Mouse (Mus musculus) liver, adult 2 months (tissue): ENCODE data around the gene Elmod3. TPM values are rescaled to one million over a fixed set of nuclear protein-coding genes. Genes with fewer than 3 reads are reported as not detected.

Experiments used
- DNase-seq: peaks from one replicate; pipeline ENCODE4 v3.0.0-alpha.2; 2011; ENCODE audit warnings: low read depth, low spot score; ENCODE audit errors: extremely low read depth
- H3K27ac ChIP-seq: fragments of 200-500 bp; replicated peaks from 2 replicates; pipeline ENCODE4 v1.5.1; 2012; ENCODE audit warnings: low read depth, mild to moderate bottlenecking, control low read depth, inconsistent platforms, low read length; ENCODE audit not compliant: insufficient read depth
- H3K27me3 ChIP-seq: fragments of 200-500 bp; 2 replicates; pipeline ENCODE4 v1.6.1; 2012; ENCODE audit warnings: mild to moderate bottlenecking, moderate library complexity, low read length, inconsistent platforms; ENCODE audit not compliant: control insufficient read depth, insufficient read depth
- H3K36me3 ChIP-seq: fragments of 200-500 bp; 2 replicates; pipeline ENCODE4 v1.6.1; 2012; ENCODE audit warnings: low read length, inconsistent platforms; ENCODE audit not compliant: control insufficient read depth, insufficient read depth
- H3K4me1 ChIP-seq: fragments of 200-500 bp; 2 replicates; pipeline ENCODE4 v1.6.1; 2011; ENCODE audit warnings: low read length; ENCODE audit not compliant: control insufficient read depth, insufficient read depth
- H3K4me3 ChIP-seq: fragments of 200-500 bp; 2 replicates; pipeline ENCODE4 v1.5.1; 2011; ENCODE audit warnings: low read depth, mild to moderate bottlenecking, control low read depth, low read length, moderate library complexity; ENCODE audit not compliant: insufficient read depth
- H3K79me2 ChIP-seq: fragments of 200-500 bp; 2 replicates; pipeline ENCODE4 v1.6.1; 2012; ENCODE audit warnings: inconsistent platforms, mild to moderate bottlenecking, low read length, moderate library complexity; ENCODE audit not compliant: control insufficient read depth, insufficient read depth
- H3K9ac ChIP-seq: fragments of 200-500 bp; 2 replicates; pipeline ENCODE4 v1.6.1; 2012; ENCODE audit warnings: low read depth, mild to moderate bottlenecking, control low read depth, inconsistent platforms, low read length
- CTCF ChIP-seq: fragments of 200-500 bp; IDR thresholded peaks from 2 replicates; pipeline ENCODE4 v1.5.1; 2011; ENCODE audit warnings: low read depth, low read length, control low read depth
- POLR2A ChIP-seq: fragments of 200-500 bp; IDR thresholded peaks from 2 replicates; pipeline ENCODE4 v1.6.1; 2011; ENCODE audit warnings: low read length, control low read depth; ENCODE audit not compliant: insufficient read depth; ENCODE audit errors: extremely low read depth
- WGBS: fragments of 180-500 bp; shearing (Covaris S2); methylation state at CpG from one replicate; pipeline ENCODE4 v1.1.7; 2018; 5-methylcytosine and 5-hydroxymethylcytosine counted together
- polyA plus RNA-seq: library from polyadenylated mRNA; depleted of rRNA; stranded (reverse); fragments of >200 nt; gene quantifications from 2 replicates; pipeline ENCODE4 v1.2.3, GENCODE M21; 2012
- total RNA-seq: library from RNA; depleted of rRNA; stranded (reverse); fragments of >200 nt; gene quantifications from 2 replicates; pipeline ENCODE4 v1.2.3, GENCODE M21; 2014

Gene Elmod3
- total and polyA plus RNA-seq, 2 experiments = 7.6 to 14.7 TPM

- under 1% methylated on average over 41 of the region's 41 CpGs for WGBS
- H3K79me2 ChIP-seq = peaks cover 16% of the 10 kb centered on the region; the same call in 1 of the 2 replicates
- peak within 1 kb of the TSS; percentile 79 for H3K4me3 ChIP-seq
- H3K27ac ChIP-seq = peak within 1 kb of the TSS; percentile 82
- peak within 1 kb of the TSS; percentile 84 for H3K9ac ChIP-seq
- H3K36me3 ChIP-seq = peaks cover 24% of the 10 kb centered on the region
- DNase-seq = peak; percentile 83
- peaks cover 33% of the 10 kb centered on the region for H3K4me1 ChIP-seq
- TF ChIP-seq POLR2A (peak; percentile 97), CTCF (no peak)
- H3K27me3 ChIP-seq = no peaks in the 10 kb centered on the region
These were observed 18.6 kb upstream of the Elmod3 start, which contains the start of gene Tgoln1 for GRCm38 (mm10) chr6:72616643-72617288. Gene Tgoln1 (minus strand): TSS chr6:72617000.

- DNase-seq = no peak
- WGBS = 5% methylated on average over 25 of the region's 25 CpGs
- Histone ChIP-seq H3K9ac (peak overlapping the region; percentile 83), H3K27ac (peak overlapping the region; percentile 68), H3K4me3 (peak overlapping the region; percentile 79), H3K79me2 (peaks cover 16% of the 10 kb centered on the region; the same call in 1 of the 2 replicates), H3K27me3 (no peaks in the 10 kb centered on the region), H3K36me3 (peaks cover 34% of the 10 kb centered on the region), H3K4me1 (peaks cover 31% of the 10 kb centered on the region)
- no peak for TF ChIP-seq CTCF
- no peak for TF ChIP-seq POLR2A
These were observed 17.6 kb upstream of the Elmod3 start for GRCm38 (mm10) chr6:72615561-72616375.

GRCm38 (mm10) chr6:72615151-72615550, 16.9 kb upstream of the Elmod3 start:
- Histone ChIP-seq H3K4me3 (peak overlapping the region; percentile 79), H3K9ac (peak overlapping the region; percentile 83), H3K27ac (peak overlapping the region; percentile 68), H3K36me3 (peaks cover 39% of the 10 kb centered on the region), H3K27me3 (no peaks in the 10 kb centered on the region), H3K4me1 (peaks cover 29% of the 10 kb centered on the region), H3K79me2 (peaks cover 16% of the 10 kb centered on the region; the same call in 1 of the 2 replicates)
- 12% methylated on average over 2 of the region's 2 CpGs for whole genome bisulfite sequencing
- TF ChIP-seq CTCF = no peak
- TF ChIP-seq POLR2A = no peak
- peak; percentile 92 for DNase-seq

- WGBS = 26% methylated on average over 4 of the region's 4 CpGs
These were observed 12.0 kb upstream of the Elmod3 start for GRCm38 (mm10) chr6:72610261-72610660.

GRCm38 (mm10) chr6:72608662-72609184, 10.5 kb upstream of the Elmod3 start:
- Histone ChIP-seq H3K4me3 (no peak overlapping the region), H3K27ac (0 out of 2 replicates have a peak overlapping the region, but pooled peaks have one; percentile 18), H3K4me1 (peaks cover 26% of the 10 kb centered on the region), H3K79me2 (peaks cover 5% of the 10 kb centered on the region; the same call in 1 of the 2 replicates), H3K9ac (no peak overlapping the region), H3K27me3 (no peaks in the 10 kb centered on the region), H3K36me3 (peaks cover 81% of the 10 kb centered on the region)
- TF ChIP-seq CTCF = no peak
- TF ChIP-seq POLR2A = no peak
- DNase-seq = no peak
- WGBS = 81% methylated on average over 4 of the region's 4 CpGs

More at GRCm38 (mm10) chr6:72610261-72610660, 12.0 kb upstream of the Elmod3 start:
- H3K4me3 ChIP-seq = no peak overlapping the region
- TF ChIP-seq POLR2A = no peak
- TF ChIP-seq CTCF = no peak
- no peak overlapping the region for H3K9ac ChIP-seq
- peaks cover 5% of the 10 kb centered on the region; the same call in 1 of the 2 replicates for H3K79me2 ChIP-seq
- H3K36me3 ChIP-seq = peaks cover 70% of the 10 kb centered on the region
- H3K27ac ChIP-seq = no peak overlapping the region
- H3K4me1 ChIP-seq = peaks cover 29% of the 10 kb centered on the region
- DNase-seq = no peak
- H3K27me3 ChIP-seq = no peaks in the 10 kb centered on the region
